Mouse (Mus musculus) midbrain, embryonic 10.5 days (tissue): ENCODE data around the gene Igfbp4. TPM values are rescaled to one million over a fixed set of nuclear protein-coding genes. Genes with fewer than 3 reads are reported as not detected.

Source experiments
- DNase-seq: peaks from one replicate; pipeline ENCODE4 v3.0.0-alpha.2; 2017; ENCODE audit warnings: low spot score
- H3K27ac ChIP-seq: fragments of 300-500 bp; sonication (generic); replicated peaks from 2 replicates; pipeline ENCODE4 v1.5.1; 2016; ENCODE audit warnings: mild to moderate bottlenecking
- H3K27me3 ChIP-seq: fragments of 300-500 bp; sonication (generic); 2 replicates; pipeline ENCODE4 v1.6.1; 2016; ENCODE audit warnings: low read depth, mild to moderate bottlenecking; ENCODE audit not compliant: poor library complexity, severe bottlenecking
- H3K36me3 ChIP-seq: fragments of 300-500 bp; sonication (generic); 2 replicates; pipeline ENCODE4 v1.6.1; 2016; ENCODE audit warnings: mild to moderate bottlenecking, moderate library complexity
- H3K4me1 ChIP-seq: fragments of 300-500 bp; sonication (generic); 2 replicates; pipeline ENCODE4 v1.6.1; 2016
- H3K4me3 ChIP-seq: fragments of 300-500 bp; sonication (generic); 2 replicates; pipeline ENCODE4 v1.5.1; 2016; ENCODE audit warnings: mild to moderate bottlenecking, moderate library complexity
- H3K9me3 ChIP-seq: fragments of 300-500 bp; sonication (generic); replicated peaks from 2 replicates; pipeline ENCODE4 v1.6.1; 2016; ENCODE audit warnings: mild to moderate bottlenecking
- WGBS: fragments of 180-500 bp; shearing (Covaris S2); methylation state at CpG from one replicate; pipeline ENCODE4 v1.1.7; 2016; 5-methylcytosine and 5-hydroxymethylcytosine counted together
- polyA plus RNA-seq: library from polyadenylated mRNA; unstranded; fragments of >200 nt; fragmentation: Nextera tagmentation; extraction: Ambion mirVana; gene quantifications from 2 replicates; pipeline ENCODE4 v1.2.1, GENCODE M21; 2016

The Igfbp4 gene
- 290 and 322 TPM in 2 replicates for polyA plus RNA-seq

DNA sequence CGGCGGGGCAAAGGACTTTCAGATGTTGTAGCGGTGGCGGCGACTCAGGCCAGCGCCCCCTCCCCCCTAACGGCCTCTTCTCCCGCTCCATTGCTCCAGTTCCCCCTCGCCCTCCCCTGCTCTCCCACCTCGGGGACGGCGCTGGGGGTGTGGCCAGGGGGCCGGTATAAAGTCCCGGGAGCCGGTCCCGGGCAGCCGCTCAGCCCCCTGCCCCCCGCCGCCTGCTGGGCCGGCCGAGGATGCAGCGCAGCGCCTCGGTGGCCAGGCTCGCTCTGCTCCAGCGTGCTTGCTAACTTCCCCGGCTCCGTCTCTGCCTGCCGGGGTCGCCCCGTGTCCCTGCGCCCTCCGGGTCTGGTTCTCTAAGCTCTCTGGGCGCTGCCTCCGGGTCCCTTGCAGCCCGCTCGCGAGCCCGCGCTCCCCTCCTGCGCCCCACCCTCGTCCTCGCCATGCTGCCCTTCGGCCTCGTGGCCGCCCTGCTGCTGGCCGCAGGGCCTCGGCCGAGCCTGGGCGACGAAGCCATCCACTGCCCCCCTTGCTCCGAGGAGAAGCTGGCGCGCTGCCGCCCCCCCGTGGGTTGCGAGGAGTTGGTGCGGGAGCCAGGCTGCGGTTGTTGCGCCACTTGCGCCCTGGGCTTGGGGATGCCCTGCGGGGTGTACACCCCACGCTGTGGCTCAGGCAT lies at the start of gene Igfbp4:
Igfbp4 (plus strand) TSS at position 194 of the 679 bp plus-strand sequence.
- Histone ChIP-seq H3K36me3 (peaks cover 26% of the 10 kb centered on the region), H3K9me3 (no peaks in the 10 kb centered on the region), H3K27me3 (peaks cover 6% of the 10 kb centered on the region; the same call in 1 of the 2 replicates), H3K27ac (peak within 1 kb of the TSS; percentile 92), H3K4me3 (peak within 1 kb of the TSS; percentile 62), H3K4me1 (peaks cover 64% of the 10 kb centered on the region)
- WGBS = under 1% methylated on average over 62 of the region's 63 CpGs
- peak; percentile 84 for DNase-seq

DNA sequence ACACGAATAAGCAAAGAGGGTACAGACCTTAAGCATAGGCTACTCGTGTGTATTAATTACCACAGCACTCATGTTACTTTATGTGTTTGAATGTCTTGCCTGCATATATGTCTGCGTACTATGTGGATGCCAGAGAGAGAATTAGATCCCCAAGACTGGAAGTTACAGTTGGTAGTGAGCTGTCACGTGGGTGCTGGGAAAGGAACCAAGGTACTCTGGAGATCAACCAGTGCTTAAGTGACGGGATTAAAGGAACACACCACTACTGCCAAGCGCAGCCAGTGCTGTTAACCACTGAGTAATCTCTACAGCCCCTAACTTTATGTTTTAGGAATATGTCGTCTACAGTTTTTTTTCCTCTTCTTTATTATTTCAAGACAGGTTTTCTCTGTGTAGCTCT lies 45.1 kb upstream of the Igfbp4 start:
- H3K9me3 ChIP-seq = no peaks in the 10 kb centered on the region
- 96% methylated on average over 7 of the region's 7 CpGs for WGBS
- H3K27me3 ChIP-seq = no peaks in the 10 kb centered on the region
- peaks cover 100% of the 10 kb centered on the region for H3K36me3 ChIP-seq
- no peaks in the 10 kb centered on the region for H3K4me1 ChIP-seq
- no peak overlapping the region for H3K27ac ChIP-seq
- no peak overlapping the region for H3K4me3 ChIP-seq
- DNase-seq = no peak

DNA sequence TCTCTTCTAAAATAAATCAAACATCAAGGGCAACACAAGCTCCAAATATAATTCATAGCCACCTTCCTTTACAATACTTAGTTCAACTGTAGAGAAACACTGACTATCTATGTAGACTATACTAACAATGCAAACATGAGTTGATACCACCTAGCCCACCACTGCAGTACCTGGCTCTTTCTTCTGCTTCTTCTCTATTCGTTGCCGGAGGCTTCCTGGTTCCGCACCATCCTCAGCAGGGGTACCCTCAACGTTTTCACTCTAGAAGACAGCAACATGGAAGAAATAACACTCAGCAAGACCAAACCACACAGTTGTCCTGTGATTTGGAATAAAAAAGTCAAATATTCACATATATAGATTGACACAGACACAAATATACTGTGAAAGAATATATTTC lies 43.4 kb upstream of the Igfbp4 start:
- WGBS = 96% methylated on average over 4 of the region's 4 CpGs
- Histone ChIP-seq H3K4me1 (no peaks in the 10 kb centered on the region), H3K9me3 (no peaks in the 10 kb centered on the region), H3K27me3 (no peaks in the 10 kb centered on the region), H3K36me3 (peaks cover 100% of the 10 kb centered on the region), H3K27ac (no peak overlapping the region), H3K4me3 (no peak overlapping the region)
- DNase-seq = no peak

DNA sequence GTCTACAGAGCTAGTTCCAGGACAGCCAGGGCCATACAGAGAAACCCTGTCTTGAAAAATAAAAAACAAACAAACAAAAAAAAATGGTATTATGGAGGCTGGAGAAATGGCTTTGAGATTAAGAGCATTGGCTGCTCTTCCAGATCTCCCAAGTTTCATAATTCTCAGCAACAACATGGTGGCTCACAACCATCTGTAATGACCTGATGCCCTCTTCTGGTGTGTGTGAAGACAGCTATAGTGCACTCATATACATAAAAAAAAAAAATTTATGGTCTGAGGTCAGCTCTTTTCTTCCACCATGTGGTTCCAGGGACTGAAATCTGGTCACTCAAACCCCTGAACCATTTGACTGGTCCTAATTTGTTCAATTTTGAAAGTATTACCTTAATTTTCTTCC lies 42.3 kb upstream of the Igfbp4 start:
- H3K4me3 ChIP-seq = no peak overlapping the region
- peaks cover 100% of the 10 kb centered on the region for H3K36me3 ChIP-seq
- no peaks in the 10 kb centered on the region for H3K9me3 ChIP-seq
- H3K27ac ChIP-seq = no peak overlapping the region
- DNase-seq = no peak
- H3K4me1 ChIP-seq = no peaks in the 10 kb centered on the region
- no peaks in the 10 kb centered on the region for H3K27me3 ChIP-seq

DNA sequence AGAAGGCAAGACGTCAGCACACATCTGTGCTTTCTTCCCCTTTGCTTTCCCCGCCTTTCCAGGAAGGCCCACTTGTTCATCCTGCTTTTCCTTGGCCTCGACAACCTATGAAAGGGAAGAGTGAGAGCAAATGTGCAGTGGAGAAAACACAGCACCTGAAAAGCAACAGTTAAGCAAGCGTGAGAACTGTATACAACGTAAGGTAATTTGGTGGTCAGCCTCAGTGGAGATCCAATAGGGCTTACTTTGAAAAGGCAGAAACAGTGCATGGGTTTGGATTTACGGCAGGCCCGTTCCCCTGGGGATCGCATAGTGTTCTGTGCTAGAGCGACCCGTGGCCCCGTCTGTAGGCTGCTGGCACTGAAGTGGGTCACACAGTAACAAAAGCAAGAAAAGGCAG lies 41.8 kb upstream of the Igfbp4 start:
- H3K4me1 ChIP-seq = no peaks in the 10 kb centered on the region
- no peak overlapping the region for H3K4me3 ChIP-seq
- no peak for DNase-seq
- WGBS = 93% methylated on average over 11 of the region's 11 CpGs
- H3K27ac ChIP-seq = no peak overlapping the region
- no peaks in the 10 kb centered on the region for H3K9me3 ChIP-seq
- H3K36me3 ChIP-seq = peaks cover 100% of the 10 kb centered on the region
- H3K27me3 ChIP-seq = no peaks in the 10 kb centered on the region

DNA sequence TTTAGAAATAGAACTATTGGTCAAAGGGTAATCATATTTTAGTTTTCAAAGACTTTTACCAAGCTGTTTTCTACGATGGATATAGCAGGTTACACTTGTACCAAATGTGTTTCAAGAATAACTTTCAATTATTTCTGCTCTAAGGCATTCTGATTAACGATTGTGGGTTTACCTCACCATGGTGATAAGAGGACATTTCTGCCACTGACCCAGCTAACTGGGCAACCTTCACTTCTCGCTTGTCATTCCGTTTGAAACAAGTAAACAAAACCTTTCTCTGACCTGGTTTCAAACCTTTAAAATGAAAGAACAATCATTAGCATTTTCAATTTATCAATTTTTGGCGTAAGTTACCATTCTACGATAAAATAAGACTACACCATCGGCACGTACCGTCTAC lies 34.3 kb upstream of the Igfbp4 start:
- WGBS = 94% methylated on average over 9 of the region's 9 CpGs
- no peak for DNase-seq
- H3K9me3 ChIP-seq = no peaks in the 10 kb centered on the region
- peaks cover 100% of the 10 kb centered on the region for H3K36me3 ChIP-seq
- H3K27me3 ChIP-seq = no peaks in the 10 kb centered on the region
- H3K4me1 ChIP-seq = no peaks in the 10 kb centered on the region
- H3K4me3 ChIP-seq = no peak overlapping the region
- H3K27ac ChIP-seq = no peak overlapping the region

DNA sequence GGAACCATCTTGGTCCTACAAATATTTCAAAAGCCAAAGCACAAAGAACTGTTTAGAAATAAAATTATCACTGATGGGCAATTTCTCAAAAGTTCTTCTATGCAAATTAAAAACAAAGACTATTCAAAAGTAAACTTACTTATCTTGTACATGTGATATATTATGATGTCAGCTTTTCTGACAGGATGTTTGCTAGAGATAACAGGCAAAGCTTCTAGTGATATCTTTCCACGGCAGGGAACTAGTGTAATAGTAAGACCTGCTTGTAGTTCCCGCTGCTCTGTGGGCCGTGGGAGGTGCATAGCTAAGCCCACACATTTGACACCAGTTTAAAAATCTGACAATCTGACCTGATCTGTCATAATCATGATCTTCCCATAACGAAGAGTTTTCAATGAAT lies 30.9 kb upstream of the Igfbp4 start:
- no peak overlapping the region for H3K27ac ChIP-seq
- no peaks in the 10 kb centered on the region for H3K27me3 ChIP-seq
- H3K36me3 ChIP-seq = peaks cover 100% of the 10 kb centered on the region
- no peaks in the 10 kb centered on the region for H3K4me1 ChIP-seq
- WGBS = 93% methylated on average over 4 of the region's 4 CpGs
- H3K9me3 ChIP-seq = no peaks in the 10 kb centered on the region
- no peak for DNase-seq
- H3K4me3 ChIP-seq = no peak overlapping the region

DNA sequence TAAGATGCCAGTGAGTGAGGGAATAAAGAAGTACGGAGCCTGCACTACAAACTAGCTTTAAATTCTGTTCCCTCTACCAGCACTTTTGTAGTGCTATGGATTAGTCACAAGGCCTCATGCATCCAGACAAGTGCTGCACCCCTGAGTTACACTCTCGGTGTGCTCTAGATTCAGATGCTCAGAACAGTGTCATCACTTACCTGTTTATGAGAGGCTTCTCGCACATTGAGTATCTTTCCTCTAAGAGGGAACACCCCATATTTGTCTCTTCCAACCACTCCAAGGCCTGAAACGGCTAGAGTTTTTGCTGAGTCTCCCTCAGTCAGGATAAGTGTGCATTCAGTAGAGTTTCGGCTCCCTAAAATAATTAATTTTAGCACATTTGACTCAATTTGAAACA lies 30.3 kb upstream of the Igfbp4 start:
- no peaks in the 10 kb centered on the region for H3K4me1 ChIP-seq
- no peak overlapping the region for H3K4me3 ChIP-seq
- H3K27me3 ChIP-seq = no peaks in the 10 kb centered on the region
- no peak overlapping the region for H3K27ac ChIP-seq
- peaks cover 100% of the 10 kb centered on the region for H3K36me3 ChIP-seq
- DNase-seq = no peak
- no peaks in the 10 kb centered on the region for H3K9me3 ChIP-seq
- 97% methylated on average over 5 of the region's 5 CpGs for WGBS

DNA sequence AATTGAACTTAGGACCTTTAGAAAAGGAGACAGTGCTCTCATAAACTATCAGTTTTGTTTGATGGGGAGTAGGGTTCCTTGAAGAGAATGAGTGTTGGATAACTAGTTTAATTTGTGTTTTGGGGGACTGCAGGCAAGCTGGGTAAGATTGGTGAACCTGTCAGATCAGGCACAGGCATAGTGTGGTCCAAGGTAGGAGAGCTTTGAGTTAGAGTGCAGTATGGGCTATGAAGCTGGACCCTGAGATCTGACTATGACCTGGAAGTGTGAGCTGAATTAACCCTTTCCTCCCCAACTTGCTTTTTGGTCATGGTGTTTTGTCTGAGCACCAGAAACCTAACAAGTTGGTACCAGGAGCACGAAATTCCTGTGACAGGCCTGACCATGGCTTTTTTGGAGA lies 27.2 kb upstream of the Igfbp4 start:
- 98% methylated on average over 1 of the region's 1 CpGs for WGBS
- Histone ChIP-seq H3K27ac (no peak overlapping the region), H3K27me3 (no peaks in the 10 kb centered on the region), H3K4me1 (no peaks in the 10 kb centered on the region), H3K4me3 (no peak overlapping the region), H3K36me3 (peaks cover 100% of the 10 kb centered on the region), H3K9me3 (no peaks in the 10 kb centered on the region)
- DNase-seq = no peak

DNA sequence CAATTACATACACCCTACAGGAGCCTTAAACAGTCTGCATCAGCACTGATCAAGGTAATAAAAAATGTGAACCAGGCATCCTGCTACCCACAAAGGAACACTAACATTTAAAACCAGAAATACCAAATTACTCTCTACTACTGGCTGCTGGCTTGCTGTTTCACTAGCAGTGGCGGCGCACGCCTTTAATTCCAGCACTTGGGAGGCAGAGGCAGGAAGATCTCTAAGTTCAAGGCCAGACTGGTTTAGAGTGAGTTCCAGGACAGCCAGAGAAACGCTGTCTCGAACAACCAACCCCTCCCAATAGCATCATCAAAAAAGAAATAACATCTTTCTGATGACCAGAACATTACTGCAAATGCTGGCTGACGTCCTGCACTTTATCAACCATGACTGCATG lies 21.2 kb upstream of the Igfbp4 start:
- H3K4me3 ChIP-seq = no peak overlapping the region
- no peak for DNase-seq
- H3K4me1 ChIP-seq = peaks cover 33% of the 10 kb centered on the region
- no peak overlapping the region for H3K27ac ChIP-seq
- H3K27me3 ChIP-seq = no peaks in the 10 kb centered on the region
- peaks cover 78% of the 10 kb centered on the region for H3K36me3 ChIP-seq
- no peaks in the 10 kb centered on the region for H3K9me3 ChIP-seq
- WGBS = 98% methylated on average over 6 of the region's 6 CpGs

DNA sequence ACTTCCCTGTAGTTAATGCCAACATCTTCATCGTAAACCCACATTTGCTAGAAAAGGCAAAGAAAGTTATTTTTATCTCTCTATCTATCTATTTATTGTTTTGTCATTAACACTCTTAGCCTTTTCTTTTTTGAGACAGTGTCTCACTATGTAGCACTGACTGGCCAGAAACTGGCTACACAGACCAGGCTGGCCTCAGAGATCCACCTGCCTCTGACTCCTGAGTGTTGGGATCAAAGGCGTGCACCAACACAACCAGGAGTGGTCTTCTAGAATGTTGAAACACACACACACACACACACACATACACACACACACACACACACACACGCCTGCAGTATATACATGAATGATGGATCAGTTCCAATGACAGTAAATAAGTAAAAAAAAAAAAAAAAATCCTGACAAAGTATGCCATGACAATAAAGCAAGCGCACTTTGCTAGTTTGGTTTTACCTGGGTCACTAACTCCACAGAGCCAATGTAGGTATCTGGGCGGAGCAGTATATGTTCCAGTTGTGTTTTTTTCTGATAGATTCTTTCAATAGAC lies 18.6 kb upstream of the Igfbp4 start:
- peaks cover 38% of the 10 kb centered on the region for H3K4me1 ChIP-seq
- H3K9me3 ChIP-seq = no peaks in the 10 kb centered on the region
- H3K4me3 ChIP-seq = peak overlapping the region; percentile 88
- peaks cover 52% of the 10 kb centered on the region for H3K36me3 ChIP-seq
- no peak overlapping the region for H3K27ac ChIP-seq
- H3K27me3 ChIP-seq = no peaks in the 10 kb centered on the region
- no peak for DNase-seq
- WGBS = 90% methylated on average over 5 of the region's 5 CpGs

DNA sequence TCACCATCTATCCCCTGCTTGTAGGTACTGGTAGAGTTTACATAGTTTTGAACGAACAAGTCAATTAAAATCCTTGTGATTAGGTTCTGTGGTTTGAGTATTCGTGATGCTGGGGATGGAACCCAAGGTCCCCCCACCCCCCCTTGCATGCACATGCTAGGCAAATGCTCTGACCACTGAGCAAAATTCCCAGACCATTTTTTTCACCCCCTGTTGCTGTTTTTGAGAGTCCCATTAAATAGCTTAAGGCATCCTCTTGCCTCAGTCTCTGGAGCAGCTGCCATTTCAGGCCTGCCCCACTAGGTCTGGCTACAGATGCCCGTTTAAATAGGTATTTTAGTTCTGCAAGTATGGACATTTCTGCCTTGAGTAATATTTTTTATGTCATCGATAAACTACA lies 17.9 kb upstream of the Igfbp4 start:
- no peaks in the 10 kb centered on the region for H3K27me3 ChIP-seq
- peaks cover 38% of the 10 kb centered on the region for H3K4me1 ChIP-seq
- H3K9me3 ChIP-seq = no peaks in the 10 kb centered on the region
- peak overlapping the region; percentile 98 for H3K27ac ChIP-seq
- peak overlapping the region; percentile 88 for H3K4me3 ChIP-seq
- 14% methylated on average over 4 of the region's 4 CpGs for WGBS
- peaks cover 45% of the 10 kb centered on the region for H3K36me3 ChIP-seq
- no peak for DNase-seq

DNA sequence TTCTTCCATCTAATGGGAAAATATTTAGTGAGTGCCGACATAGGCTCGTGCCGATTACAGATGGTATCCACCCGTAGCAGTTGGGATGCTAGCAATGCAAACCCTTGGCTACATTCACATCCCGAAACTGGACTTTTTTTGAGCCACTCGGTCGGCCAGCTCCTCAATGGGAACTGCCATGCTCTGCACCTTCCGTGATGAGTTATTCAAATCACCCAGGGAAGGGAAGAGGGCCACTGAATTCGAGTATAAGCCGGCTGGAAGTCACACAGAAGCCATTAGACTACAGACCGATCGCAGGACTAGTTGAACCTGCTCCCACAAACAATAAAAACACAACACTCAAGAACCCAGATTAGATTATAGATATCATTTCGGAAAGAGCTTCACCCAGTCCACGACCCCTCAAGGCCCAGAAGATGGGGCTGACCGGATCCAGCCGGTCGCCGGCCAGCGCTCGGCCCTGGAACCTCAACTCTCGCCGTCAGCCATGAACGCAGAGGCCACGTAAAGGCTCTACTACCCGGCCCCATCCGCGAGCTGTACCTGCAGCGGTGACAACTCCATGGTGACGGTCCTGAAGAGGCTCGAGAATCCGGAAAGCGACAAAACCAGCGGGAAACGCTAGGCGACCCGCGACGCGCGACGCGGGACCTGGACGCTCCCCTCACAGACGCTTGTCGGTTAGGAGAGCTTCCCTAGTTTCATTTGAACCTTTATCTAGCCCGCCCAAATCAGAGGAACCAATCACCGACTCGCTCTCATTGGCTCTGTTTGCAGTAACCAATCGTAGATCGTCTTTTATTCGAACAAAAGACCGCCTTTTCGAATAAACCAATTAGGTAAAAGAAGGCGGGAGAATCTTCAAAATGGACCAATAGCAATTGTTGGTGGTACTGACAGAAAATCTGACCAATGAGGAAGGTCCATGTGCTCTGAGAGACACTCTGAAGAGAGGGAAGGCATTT lies 17.3 kb upstream of the Igfbp4 start, which contains the start of gene Top2a:
Top2a (minus strand) TSS at position 690 of the 968 bp plus-strand sequence.
- WGBS = under 1% methylated on average over 54 of the region's 54 CpGs
- Histone ChIP-seq H3K27ac (peak within 1 kb of the TSS; percentile 98), H3K36me3 (peaks cover 38% of the 10 kb centered on the region), H3K4me3 (peak within 1 kb of the TSS; percentile 88), H3K27me3 (no peaks in the 10 kb centered on the region), H3K4me1 (peaks cover 38% of the 10 kb centered on the region), H3K9me3 (no peaks in the 10 kb centered on the region)
- DNase-seq = peak; percentile 94
